Mouse (Mus musculus) cortical plate, adult 2 months (tissue): Measurements from ENCODE around the gene Jam2.

ENCODE experiments used
- CTCF ChIP-seq: fragments of 200-500 bp; IDR thresholded peaks from 2 replicates; pipeline ENCODE4 v1.5.1; 2011; ENCODE audit warnings: mild to moderate bottlenecking, control low read depth, low read length; ENCODE audit not compliant: insufficient read depth; ENCODE audit errors: extremely low read depth
- POLR2A ChIP-seq: fragments of 200-500 bp; IDR thresholded peaks from 2 replicates; pipeline ENCODE4 v1.6.1; 2011; ENCODE audit warnings: mild to moderate bottlenecking, low read length, control low read depth; ENCODE audit not compliant: insufficient read depth; ENCODE audit errors: extremely low read depth

DNA sequence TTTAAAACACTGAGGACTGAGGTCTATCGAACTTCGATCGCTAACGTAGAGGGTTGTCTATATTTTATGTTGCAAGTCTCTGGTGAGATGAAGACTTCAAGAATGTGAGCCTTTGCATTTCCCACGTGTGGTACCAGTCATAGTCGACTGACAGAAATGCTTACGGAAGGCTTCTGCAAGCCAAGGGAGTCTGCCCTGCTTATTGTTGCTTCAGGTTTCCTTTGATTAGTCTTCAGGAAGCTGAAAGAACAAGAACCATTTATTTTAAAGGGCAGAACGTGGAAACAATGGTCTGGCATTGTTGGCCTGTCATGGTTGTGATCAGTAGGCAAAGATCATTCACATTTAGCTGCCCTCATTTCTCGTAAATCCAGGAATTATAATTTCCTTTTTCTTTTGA lies 22.8 kb downstream of the Jam2 start:
- TF ChIP-seq CTCF (no peak), POLR2A (no peak)
